Mouse (Mus musculus) kidney, postnatal 36 days (tissue): ENCODE data around the gene Olfr243.
A peak's percentile ranks its signal among the peaks of the same experiment; 100 is the strongest.
"Not testable (repeated sequence)": the region's sequence is repeated elsewhere in the genome, so short reads cannot be mapped to it uniquely, and the experiment has no call there.

Experiments used
- DNase-seq, 2 experiments: peaks; one replicate each; pipeline ENCODE4 v3.0.0; 2021 to 2022; ENCODE audit warnings: mixed read lengths in 2 of 2

The Olfr243 gene

GRCm38 (mm10) chr7:103714371-103714770 lies at the start of gene Olfr243:
Gene Olfr243, plus strand, starts transcription at chr7:103714671.
- no peak for DNase-seq

GRCm38 (mm10) chr7:103671091-103671490 lies 43.4 kb upstream of the Olfr243 start, which contains the start of gene Olfr624:
Gene Olfr624, minus strand, starts transcription at chr7:103671191.
- no peak for DNase-seq

- no peak for DNase-seq
Measured at GRCm38 (mm10) chr7:103682420-103682819, 32.1 kb upstream of the Olfr243 start, which contains the start of gene Olfr625-ps1. Gene Olfr625-ps1, plus strand, starts transcription at chr7:103682720.

GRCm38 (mm10) chr7:103699469-103699868 lies 15.0 kb upstream of the Olfr243 start:
- no peak for DNase-seq

- DNase-seq = peak in 1 of 2 experiments; percentile 3
Measured at GRCm38 (mm10) chr7:103712024-103712423, 2.4 kb upstream of the Olfr243 start.

- not testable (repeated sequence) for DNase-seq
Measured at GRCm38 (mm10) chr7:103716398-103716797, 1.9 kb downstream of the Olfr243 start.

- no peak for DNase-seq
Measured at GRCm38 (mm10) chr7:103730074-103730473, 15.6 kb downstream of the Olfr243 start, which contains the start of gene Olfr628. Gene Olfr628, plus strand, starts transcription at chr7:103730374.

GRCm38 (mm10) chr7:103744843-103745242 lies 30.4 kb downstream of the Olfr243 start, which contains the start of gene Olfr629:
Gene Olfr629, minus strand, starts transcription at chr7:103744943.
- DNase-seq = no peak

- DNase-seq = no peak
Measured at GRCm38 (mm10) chr7:103757233-103757632, 42.8 kb downstream of the Olfr243 start, which contains the start of gene Olfr630. Gene Olfr630, minus strand, starts transcription at chr7:103757333.

- DNase-seq = not testable (repeated sequence)
Measured at GRCm38 (mm10) chr7:103762212-103762611, 47.7 kb downstream of the Olfr243 start.

GRCm38 (mm10) chr7:103767687-103768086 lies 53.2 kb downstream of the Olfr243 start:
- DNase-seq = not testable (repeated sequence)
